ENCODE assay signal across 24 mouse cellular contexts in the genomic region with DNA sequence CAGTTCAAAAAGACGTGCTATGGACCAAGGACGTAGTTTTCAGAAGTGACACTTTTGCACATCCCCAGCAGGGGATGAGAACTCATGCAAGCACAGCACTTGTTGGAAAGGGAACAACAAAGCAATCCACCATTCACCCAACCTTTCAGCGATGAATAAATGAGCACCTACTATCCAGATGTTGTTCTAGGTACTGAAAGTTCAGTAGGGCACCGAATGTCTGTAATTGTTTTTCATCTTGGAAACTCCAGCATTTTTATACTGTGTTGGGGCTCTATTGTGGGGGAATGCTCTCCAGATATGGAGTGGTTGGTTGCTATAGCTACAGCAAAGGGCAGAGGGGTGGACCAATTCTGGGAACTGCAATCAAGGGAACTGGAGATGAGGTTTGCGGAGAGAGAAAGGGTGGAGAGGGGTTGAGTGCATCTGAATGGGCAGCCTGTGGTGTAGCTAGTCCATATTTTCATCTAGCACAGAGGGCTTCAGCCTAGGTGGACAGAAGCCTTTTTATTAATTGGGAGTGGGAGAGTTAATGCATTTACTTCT.
A peak's percentile ranks its signal among the peaks of the same experiment; 100 is the strongest.
DNase-seq lines count a peak whose midpoint lies in the region; ATAC-seq and TF ChIP-seq lines count a peak whose summit lies in the region.
"Had no signal": no experiment of that assay in that cellular context is flagged by ENCODE, and none has a peak within 500 bp of the region (broad histone marks: within the 10 kb centered on the region; RNA-seq: fewer than 3 reads in every experiment).

No protein-coding gene starts in this region.

- no peak for DNase-seq in hindbrain, embryonic 10.5 days (ENCODE audit: low spot score)
- DNase-seq in ES-CJ7 (ENCODE audit: low read depth, low spot score), result peak; percentile 64
- DNase-seq in R1 (ENCODE audit: low read depth, low spot score), result peak; percentile 68
- no peak for DNase-seq in stomach, postnatal 0 days (ENCODE audit: low spot score)
- no peak for DNase-seq in embryo, embryonic 10.5 days (ENCODE audit: low spot score)
- DNase-seq: adrenal gland, postnatal 14 days; B cell, adult 2 months; cerebellum, adult 18-20 months; cerebellum, postnatal 10 days; heart, postnatal 14 days; kidney, adult 2 months; kidney, postnatal 36 days; right cerebral cortex, postnatal 4 days; thymus, adult 2 months; thymus, postnatal 36 days had no signal

- H3K9me3 ChIP-seq in hindbrain, embryonic 16.5 days (ENCODE audit: control insufficient read depth, low read length), result no peaks in the 10 kb centered on the region
- H3K9me3 ChIP-seq in hindbrain, embryonic 10.5 days, result no peaks in the 10 kb centered on the region
- no peaks in the 10 kb centered on the region for H3K9me3 ChIP-seq in forebrain, embryonic 15.5 days
- no peaks in the 10 kb centered on the region for H3K9me3 ChIP-seq in stomach, postnatal 0 days (ENCODE audit: control insufficient read depth, low read length)
- H3K9me3 ChIP-seq: hindbrain, embryonic 12.5 days; limb, embryonic 13.5 days; lung, embryonic 15.5 days; midbrain, embryonic 12.5 days had no signal

- 48% methylated on average over 5 of the region's 5 CpGs for whole genome bisulfite sequencing in hindbrain, embryonic 16.5 days
- 62% methylated on average over 5 of the region's 5 CpGs for WGBS in hindbrain, embryonic 10.5 days
- 63% methylated on average over 5 of the region's 5 CpGs for WGBS in forebrain, embryonic 15.5 days
- WGBS in stomach, postnatal 0 days, result 87% methylated on average over 5 of the region's 5 CpGs

- TF ChIP-seq EP300 in stomach, postnatal 0 days (optimal IDR thresholded peaks at IDR 0.05), result no peak

- H3K27me3 ChIP-seq in hindbrain, embryonic 16.5 days (replicated peaks; ENCODE audit: control insufficient read depth, insufficient read depth, low read length), result no peaks in the 10 kb centered on the region
- no peaks in the 10 kb centered on the region for H3K27me3 ChIP-seq in hindbrain, embryonic 10.5 days (ENCODE audit: insufficient read depth, poor library complexity, severe bottlenecking)
- no peaks in the 10 kb centered on the region for H3K27me3 ChIP-seq in forebrain, embryonic 15.5 days
- no peaks in the 10 kb centered on the region for H3K27me3 ChIP-seq in stomach, postnatal 0 days (ENCODE audit: control insufficient read depth, insufficient read depth, low read length)
- H3K27me3 ChIP-seq: hindbrain, embryonic 12.5 days; limb, embryonic 13.5 days; lung, embryonic 15.5 days; midbrain, embryonic 12.5 days had no signal

- no peak overlapping the region for H3K27ac ChIP-seq in hindbrain, embryonic 16.5 days (ENCODE audit: low read depth, low read length)
- no peak overlapping the region for H3K27ac ChIP-seq in hindbrain, embryonic 10.5 days
- H3K27ac ChIP-seq in forebrain, embryonic 15.5 days (replicated peaks), result no peak overlapping the region
- no peak overlapping the region for H3K27ac ChIP-seq in stomach, postnatal 0 days (replicated peaks)
- H3K27ac ChIP-seq: hindbrain, embryonic 12.5 days; limb, embryonic 13.5 days; lung, embryonic 15.5 days; midbrain, embryonic 12.5 days had no signal

- H3K36me3 ChIP-seq in hindbrain, embryonic 16.5 days (ENCODE audit: control insufficient read depth, insufficient read depth, low read length), result no peaks in the 10 kb centered on the region
- no peaks in the 10 kb centered on the region for H3K36me3 ChIP-seq in hindbrain, embryonic 10.5 days
- no peaks in the 10 kb centered on the region for H3K36me3 ChIP-seq in forebrain, embryonic 15.5 days
- no peaks in the 10 kb centered on the region for H3K36me3 ChIP-seq in stomach, postnatal 0 days (ENCODE audit: control insufficient read depth, insufficient read depth, low read length)
- H3K36me3 ChIP-seq: hindbrain, embryonic 12.5 days; limb, embryonic 13.5 days; lung, embryonic 15.5 days; midbrain, embryonic 12.5 days had no signal

- no peaks in the 10 kb centered on the region; the same call in none of the 2 replicates for H3K4me1 ChIP-seq in hindbrain, embryonic 16.5 days (ENCODE audit: control insufficient read depth, insufficient read depth, low read depth, low read length)
- H3K4me1 ChIP-seq in hindbrain, embryonic 10.5 days (replicated peaks), result peaks cover 4% of the 10 kb centered on the region; the same call in 1 of the 2 replicates
- H3K4me1 ChIP-seq in forebrain, embryonic 15.5 days, result 0 out of 2 replicates have a peak, but pooled peaks cover 14% of the 10 kb centered on the region
- H3K4me1 ChIP-seq in stomach, postnatal 0 days (replicated peaks; ENCODE audit: control insufficient read depth, insufficient read depth), result no peaks in the 10 kb centered on the region
- H3K4me1 ChIP-seq: lung, embryonic 15.5 days had no signal

- H3K4me2 ChIP-seq in hindbrain, embryonic 16.5 days (ENCODE audit: low read length), result no peak overlapping the region
- H3K4me2 ChIP-seq in forebrain, embryonic 15.5 days (replicated peaks), result no peak overlapping the region
- H3K4me2 ChIP-seq in stomach, postnatal 0 days (replicated peaks; ENCODE audit: low read depth), result no peak overlapping the region
- H3K4me2 ChIP-seq: hindbrain, embryonic 12.5 days; limb, embryonic 13.5 days; liver, embryonic 11.5 days; lung, embryonic 15.5 days; midbrain, embryonic 12.5 days had no signal

- no peak overlapping the region for H3K4me3 ChIP-seq in hindbrain, embryonic 16.5 days (ENCODE audit: low read length)
- H3K4me3 ChIP-seq in hindbrain, embryonic 10.5 days, result no peak overlapping the region
- H3K4me3 ChIP-seq in forebrain, embryonic 15.5 days, result no peak overlapping the region
- H3K4me3 ChIP-seq in stomach, postnatal 0 days (ENCODE audit: low read depth, low read length), result no peak overlapping the region
- H3K4me3 ChIP-seq: erythroblast, embryonic 14.5 days; hindbrain, embryonic 12.5 days; layer of hippocampus, adult 2 months; limb, embryonic 13.5 days; lung, embryonic 15.5 days; midbrain, embryonic 12.5 days had no signal

- no peak for TF ChIP-seq CTCF in stomach, postnatal 0 days (IDR thresholded peaks at IDR 0.05; ENCODE audit: low read depth)

- H3K9ac ChIP-seq in hindbrain, embryonic 16.5 days (ENCODE audit: low read depth, low read length), result no peak overlapping the region
- H3K9ac ChIP-seq in forebrain, embryonic 15.5 days (replicated peaks), result no peak overlapping the region
- no peak overlapping the region for H3K9ac ChIP-seq in stomach, postnatal 0 days (ENCODE audit: low read length)
- H3K9ac ChIP-seq: hindbrain, embryonic 12.5 days; limb, embryonic 13.5 days; lung, embryonic 15.5 days; midbrain, embryonic 12.5 days had no signal

- ATAC-seq in hindbrain, embryonic 16.5 days, result 0 out of 2 replicates have a peak, but pooled peaks have one; percentile 24
- peak; percentile 66; the same call in 1 of the 2 replicates for ATAC-seq in forebrain, embryonic 15.5 days (replicated peaks)
- no peak for ATAC-seq in stomach, postnatal 0 days (ENCODE audit: low FRiP score, low TSS enrichment)

Comparison
In these comparisons a context has a peak if more than half of its experiments do, and no peak if none do; other contexts are left out.
1. DNase-seq: peak in ES-CJ7 (single experiment) and R1 (single experiment); none in hindbrain, embryonic 10.5 days (single experiment), stomach, postnatal 0 days (single experiment) and embryo, embryonic 10.5 days (single experiment).